Mouse (Mus musculus): Measurements from ENCODE around the gene Tbc1d8.

DNA sequence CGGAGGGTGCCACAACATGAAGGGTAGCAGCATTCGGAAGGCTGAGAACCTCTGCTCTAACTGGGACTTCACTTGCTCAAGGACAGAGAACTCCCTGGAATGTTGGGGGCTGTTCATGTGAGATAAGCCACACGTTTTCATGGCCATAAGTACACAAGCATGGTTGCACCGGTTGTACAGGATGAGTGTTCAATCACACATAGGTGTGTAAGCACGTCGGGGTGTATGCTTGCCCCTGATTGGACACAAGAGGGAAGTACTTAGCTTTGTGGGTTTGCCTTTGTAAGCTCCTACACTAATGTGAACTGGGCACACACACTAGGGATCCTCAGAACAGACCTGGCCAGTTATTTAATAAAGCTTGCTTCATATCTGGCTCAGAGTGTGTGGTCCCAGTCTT is 80.3 kb downstream of the Tbc1d8 start:
- TF ChIP-seq POLR2A (IDR thresholded peaks at IDR 0.05; ENCODE audit: insufficient read length, low read depth) (no peak), E2F4 (IDR thresholded peaks at IDR 0.05; ENCODE audit: insufficient read depth) (no peak), CEBPB (IDR thresholded peaks at IDR 0.05; ENCODE audit: insufficient read depth, poor library complexity, severe bottlenecking) (no peak), POLR2AphosphoS2 (IDR thresholded peaks at IDR 0.05; ENCODE audit: insufficient read length, low read depth) (no peak), MYOD1 (IDR thresholded peaks at IDR 0.05; ENCODE audit: control insufficient read depth in 1 of 3, insufficient read length in 2 of 3, low read depth in 2 of 3) (no peak)

All from myocyte (in vitro differentiated cells).